Mouse (Mus musculus) G1E (cell line): ENCODE results near the gene Foxn3. TPM values are rescaled to one million over a fixed set of nuclear protein-coding genes. Genes with fewer than 3 reads are reported as not detected.
A peak's percentile ranks its signal among the peaks of the same experiment; 100 is the strongest.

Experiments
- ATAC-seq: 2 replicates; pipeline ENCODE4 v1.8.0; 2016; ENCODE audit warnings: mild to moderate bottlenecking; ENCODE audit not compliant: insufficient number of reproducible peaks, poor library complexity, low FRiP score, severe bottlenecking; ENCODE audit errors: extremely low read depth
- DNase-seq: peaks from one replicate; pipeline ENCODE4 v3.0.0; 2012; ENCODE audit warnings: low spot score
- H3K27me3 ChIP-seq: 2 replicates; pipeline ENCODE4 v1.6.1; 2012; ENCODE audit warnings: mild to moderate bottlenecking, low read length, inconsistent platforms; ENCODE audit not compliant: insufficient read depth
- H3K36me3 ChIP-seq: replicated peaks from 2 replicates; pipeline ENCODE3; 2012; ENCODE audit warnings: mild to moderate bottlenecking, inconsistent platforms
- H3K4me1 ChIP-seq: 2 replicates; pipeline ENCODE4 v1.6.1; 2012; ENCODE audit warnings: low read depth, low read length, inconsistent platforms, mixed read lengths; ENCODE audit not compliant: insufficient read depth
- H3K4me3 ChIP-seq: 2 replicates; pipeline ENCODE4 v1.5.1; 2012; ENCODE audit warnings: low read depth, mild to moderate bottlenecking, inconsistent platforms, low read length, moderate library complexity, mixed read lengths
- H3K9me3 ChIP-seq: replicated peaks from 2 replicates; pipeline ENCODE4 v1.6.1; 2012; ENCODE audit warnings: inconsistent platforms
- GATA1 ChIP-seq: IDR thresholded peaks from 2 replicates; pipeline ENCODE4 v1.6.1; 2012; ENCODE audit warnings: borderline replicate concordance, low read length, inconsistent platforms, mixed read lengths
- GATA2 ChIP-seq: IDR thresholded peaks from 2 replicates; pipeline ENCODE4 v1.6.1; 2012; ENCODE audit warnings: low read depth, low read length, inconsistent platforms, borderline replicate concordance
- POLR2AphosphoS5 ChIP-seq: IDR thresholded peaks from 2 replicates; pipeline ENCODE4 v1.6.1; 2012; ENCODE audit warnings: low read depth, low read length, inconsistent platforms; ENCODE audit not compliant: insufficient replicate concordance
- polyA plus RNA-seq: library from polyadenylated mRNA; stranded (reverse); fragments of >175 nt; gene quantifications from 2 replicates; pipeline ENCODE4 v1.2.3, GENCODE M21; 2012
- total RNA-seq, 2 experiments: library from RNA; stranded (forward) in 1 of 2; stranded (reverse) in 1 of 2; fragments of 200-1000 nt in 1 of 2; fragments of >200 nt in 1 of 2; fragmentation: Nextera tagmentation in 1 of 2; gene quantifications; 2 replicates each; pipeline ENCODE4 v1.2.3; 2014 to 2017

Foxn3 gene
- total and polyA plus RNA-seq, 3 experiments: 15.1 to 111 (median 20.1) TPM

- TF ChIP-seq GATA1 (no peak), GATA2 (no peak), POLR2AphosphoS5 (no peak)
- Histone ChIP-seq H3K4me1 (no peaks in the 10 kb centered on the region), H3K36me3 (no peaks in the 10 kb centered on the region), H3K4me3 (no peak overlapping the region), H3K9me3 (peaks cover 9% of the 10 kb centered on the region), H3K27me3 (no peaks in the 10 kb centered on the region)
- DNase-seq (peak; percentile 0), ATAC-seq (no peak)
Measured at GRCm38 (mm10) chr12:99149193-99149592, 414.2 kb downstream of the Foxn3 start.
